Mouse (Mus musculus) forebrain, embryonic 14.5 days (tissue): Measurements from ENCODE around the gene Plekhg1. TPM values are rescaled to one million over a fixed set of nuclear protein-coding genes. Genes with fewer than 3 reads are reported as not detected.

ENCODE experiments used
- ATAC-seq: fragments of 200-750 bp; cut with Nextera tagmentation; 2 replicates; pipeline ENCODE4 v1.8.0; 2017; ENCODE audit warnings: mild to moderate bottlenecking, moderate library complexity
- DNase-seq: peaks from one replicate; pipeline ENCODE4 v3.0.0-alpha.2; 2015; ENCODE audit warnings: low spot score
- H3K27ac ChIP-seq: fragments of 300-500 bp; sonication (generic); 2 replicates; pipeline ENCODE4 v1.5.1; 2014; ENCODE audit warnings: low read depth, mild to moderate bottlenecking, control low read depth, low read length, moderate library complexity
- H3K27me3 ChIP-seq: fragments of 300-500 bp; sonication (generic); replicated peaks from 2 replicates; pipeline ENCODE4 v1.6.1; 2014; ENCODE audit warnings: low read length, control low read depth, mixed read lengths; ENCODE audit not compliant: control insufficient read depth, insufficient read depth
- H3K36me3 ChIP-seq: fragments of 300-500 bp; sonication (generic); 2 replicates; pipeline ENCODE4 v1.6.1; 2014; ENCODE audit warnings: low read length, control low read depth; ENCODE audit not compliant: control insufficient read depth, insufficient read depth
- H3K4me1 ChIP-seq: fragments of 300-500 bp; sonication (generic); 2 replicates; pipeline ENCODE4 v1.6.1; 2014; ENCODE audit warnings: antibody characterized with exemption, low read length, control low read depth; ENCODE audit not compliant: control insufficient read depth, insufficient read depth
- H3K4me2 ChIP-seq: fragments of 300-500 bp; sonication (generic); 2 replicates; pipeline ENCODE4 v1.6.1; 2014; ENCODE audit warnings: mild to moderate bottlenecking, control low read depth, low read length
- H3K4me3 ChIP-seq: fragments of 300-500 bp; sonication (generic); 2 replicates; pipeline ENCODE4 v1.5.1; 2014; ENCODE audit warnings: low read depth, low read length, control low read depth
- H3K9ac ChIP-seq: fragments of 300-500 bp; sonication (generic); 2 replicates; pipeline ENCODE4 v1.6.1; 2014; ENCODE audit warnings: mild to moderate bottlenecking, low read length, control low read depth, moderate library complexity
- H3K9me3 ChIP-seq: fragments of 300-500 bp; sonication (generic); replicated peaks from 2 replicates; pipeline ENCODE4 v1.6.1; 2016; ENCODE audit warnings: low read length, control low read depth, mixed read lengths; ENCODE audit not compliant: control insufficient read depth
- WGBS: fragments of 180-500 bp; shearing (Covaris S2); extraction: QIAGEN DNeasy Blood & Tissue Kit; methylation state at CpG from one replicate; pipeline ENCODE4 v1.1.7; 2014; 5-methylcytosine and 5-hydroxymethylcytosine counted together
- polyA plus RNA-seq: library from polyadenylated mRNA; unstranded; fragments of >200 nt; fragmentation: Nextera tagmentation; extraction: Ambion mirVana; gene quantifications from 2 replicates; pipeline ENCODE4 v1.2.1, GENCODE M21; 2014

Gene Plekhg1
- polyA plus RNA-seq, 1 experiment from 2014 or later, result 3.1 TPM

DNA sequence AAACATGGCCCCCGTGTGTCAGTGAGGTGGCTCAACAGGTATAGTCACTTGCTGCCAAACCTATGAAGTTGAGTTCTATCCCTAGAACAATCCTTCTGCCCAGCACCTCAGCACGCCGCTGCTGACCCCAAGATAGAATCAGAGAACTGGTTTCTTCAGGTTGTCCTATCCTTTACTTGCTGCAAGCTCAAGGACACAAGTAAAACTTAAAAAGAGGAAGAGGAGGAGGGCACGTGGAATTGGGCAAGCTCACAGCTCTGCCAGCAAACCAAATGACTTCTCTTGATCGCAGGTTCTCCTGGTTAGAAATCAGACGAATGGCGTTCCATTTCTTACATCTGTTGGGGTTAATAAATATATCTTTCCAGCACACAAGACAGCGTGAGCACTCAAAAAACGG lies 232.1 kb downstream of the Plekhg1 start:
- 0 out of 2 replicates have a peak overlapping the region, but pooled peaks have one; percentile 69 for H3K4me3 ChIP-seq
- peak overlapping the region; percentile 97; the same call in 1 of the 2 replicates for H3K4me2 ChIP-seq

DNA sequence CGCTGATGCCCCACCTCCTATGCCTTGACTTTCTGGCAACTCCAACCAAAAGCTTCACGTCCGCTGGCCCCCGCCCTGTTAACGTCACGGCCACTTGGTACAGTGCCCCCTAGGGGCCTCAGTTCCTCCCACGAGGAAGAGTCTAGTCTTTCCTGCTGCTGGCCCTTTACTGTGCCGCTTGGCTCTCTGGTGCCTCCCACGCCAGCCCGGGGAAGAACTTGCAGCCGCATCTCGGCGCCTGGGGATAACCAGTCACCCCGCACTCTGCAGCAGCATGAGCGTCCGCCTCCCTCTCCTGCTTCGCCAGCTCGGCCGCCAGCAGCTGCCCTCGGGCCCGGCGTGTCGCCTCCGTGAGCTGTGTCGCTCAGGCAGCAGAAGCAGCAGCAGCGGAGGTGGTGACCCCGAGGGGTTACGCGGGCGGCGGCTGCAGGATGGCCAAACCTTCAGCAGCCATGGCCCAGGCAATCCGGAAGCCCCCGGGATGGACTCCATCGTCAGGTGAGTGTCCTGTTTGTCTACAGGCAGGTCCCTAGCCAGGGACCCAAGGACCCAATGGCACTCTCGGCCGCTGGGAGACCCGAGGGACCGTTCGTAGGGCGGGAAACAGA lies 232.9 kb downstream of the Plekhg1 start, which contains the start of gene Mthfd1l:
TSS of gene Mthfd1l (plus strand) at position 138 of the 608 bp plus-strand sequence.
- H3K4me2 ChIP-seq, result peak within 1 kb of the TSS; percentile 97
- H3K27ac ChIP-seq, result peak within 1 kb of the TSS; percentile 80
- H3K27me3 ChIP-seq, result no peaks in the 10 kb centered on the region
- 0% methylated on average over 40 of the region's 40 CpGs for WGBS
- peak within 1 kb of the TSS; percentile 77 for H3K9ac ChIP-seq
- H3K36me3 ChIP-seq, result no peaks in the 10 kb centered on the region
- H3K9me3 ChIP-seq, result no peaks in the 10 kb centered on the region
- DNase-seq (peak; percentile 83), ATAC-seq (peak; percentile 87)
- H3K4me3 ChIP-seq, result peak within 1 kb of the TSS; percentile 69
- no peaks in the 10 kb centered on the region for H3K4me1 ChIP-seq

More for the DNA sequence above, 232.1 kb downstream of the Plekhg1 start:
- H3K27ac ChIP-seq, result no peak overlapping the region
- WGBS, result 93% methylated on average over 9 of the region's 9 CpGs
- no peaks in the 10 kb centered on the region for H3K27me3 ChIP-seq
- H3K9me3 ChIP-seq, result no peaks in the 10 kb centered on the region
- H3K4me1 ChIP-seq, result no peaks in the 10 kb centered on the region
- DNase-seq (no peak), ATAC-seq (no peak)
- no peaks in the 10 kb centered on the region for H3K36me3 ChIP-seq
- H3K9ac ChIP-seq, result no peak overlapping the region

DNA sequence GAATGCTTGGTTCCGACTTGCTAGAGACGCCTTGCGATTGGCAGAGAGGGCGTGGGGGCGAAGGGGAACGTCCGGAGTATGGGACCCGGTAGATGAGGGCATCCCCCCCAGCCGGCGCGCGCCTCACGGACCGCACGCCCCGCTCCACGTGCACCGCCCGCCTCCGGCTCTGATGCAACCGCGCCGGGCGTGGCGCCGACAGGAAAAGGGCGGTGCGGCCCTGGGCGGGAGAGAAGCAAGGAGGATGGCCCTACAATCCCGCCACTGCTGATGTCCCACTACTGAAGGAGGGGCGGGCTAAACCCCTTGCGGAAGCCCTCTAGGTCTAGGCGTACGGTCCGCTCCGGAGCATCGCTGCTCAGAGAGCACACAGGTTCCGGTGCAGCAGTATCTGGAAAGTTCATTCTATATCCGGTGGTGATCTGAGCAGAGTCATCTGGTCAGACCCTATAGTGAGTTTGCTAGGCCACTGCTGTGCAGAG lies 233.5 kb downstream of the Plekhg1 start:
- ATAC-seq (peak; percentile 93), DNase-seq (peak; percentile 78)
- Histone ChIP-seq H3K27me3 (no peaks in the 10 kb centered on the region), H3K27ac (peak overlapping the region; percentile 80), H3K9me3 (no peaks in the 10 kb centered on the region), H3K9ac (peak overlapping the region; percentile 77), H3K36me3 (no peaks in the 10 kb centered on the region), H3K4me1 (no peaks in the 10 kb centered on the region), H3K4me2 (peak overlapping the region; percentile 97), H3K4me3 (peak overlapping the region; percentile 69)
- WGBS, result under 1% methylated on average over 39 of the region's 39 CpGs

DNA sequence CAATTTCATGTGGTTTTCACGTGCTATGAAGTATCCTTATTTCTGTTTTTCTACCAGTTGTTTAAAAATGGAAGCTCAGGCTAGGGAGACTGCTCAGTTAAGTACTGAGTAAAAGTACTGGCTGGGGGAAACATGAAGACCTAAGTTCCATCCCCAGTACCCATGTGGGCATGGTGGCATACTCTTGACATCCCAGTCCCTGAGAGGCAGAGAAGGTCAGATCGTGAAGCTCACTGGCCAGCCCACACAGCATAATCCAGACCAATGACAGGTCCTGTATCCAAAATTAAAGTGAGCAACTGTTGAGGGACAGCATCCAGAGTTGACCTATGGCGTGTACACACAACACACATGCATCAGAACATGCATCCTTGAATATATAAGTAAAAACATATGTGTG lies 234.2 kb downstream of the Plekhg1 start:
- Histone ChIP-seq H3K4me2 (peak overlapping the region; percentile 12; the same call in 1 of the 2 replicates), H3K27ac (no peak overlapping the region), H3K27me3 (no peaks in the 10 kb centered on the region), H3K4me3 (no peak overlapping the region), H3K4me1 (no peaks in the 10 kb centered on the region), H3K9ac (no peak overlapping the region), H3K9me3 (no peaks in the 10 kb centered on the region), H3K36me3 (no peaks in the 10 kb centered on the region)
- 75% methylated on average over 3 of the region's 3 CpGs for WGBS
- DNase-seq (no peak), ATAC-seq (no peak)

DNA sequence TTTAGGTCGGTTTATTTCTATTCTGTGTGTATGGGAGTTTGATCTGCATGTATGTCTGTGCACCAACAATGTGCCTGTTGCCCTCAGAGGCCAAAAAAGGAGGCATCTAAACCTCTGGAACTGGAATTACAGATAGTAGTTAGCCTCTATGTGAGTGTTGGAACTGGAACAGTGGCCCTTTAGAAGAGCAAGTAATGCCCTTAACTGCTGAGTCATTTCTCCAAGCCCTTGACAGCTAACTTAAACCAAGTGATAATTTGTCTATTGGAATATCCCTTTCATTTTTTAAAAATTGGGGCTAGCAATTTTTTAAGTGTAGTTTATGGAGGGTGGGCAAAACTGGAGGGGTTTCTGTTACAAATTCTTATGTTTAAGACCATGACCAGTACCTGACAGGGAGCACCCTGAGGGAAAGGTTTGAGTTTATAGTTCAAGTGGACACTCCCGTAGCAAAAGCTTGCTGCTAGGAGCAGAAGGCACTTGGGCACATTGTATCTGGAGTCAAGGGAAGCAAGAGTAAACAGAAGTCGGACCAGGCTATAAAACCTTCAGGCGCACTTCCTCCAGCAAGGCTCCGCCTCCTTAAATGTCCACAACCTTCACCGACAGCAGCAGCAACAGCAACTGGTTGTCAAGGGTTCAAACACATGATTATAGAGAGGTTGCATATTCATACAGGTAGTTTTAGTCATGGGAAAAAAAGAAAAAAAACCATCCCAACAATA lies 235.9 kb downstream of the Plekhg1 start:
- no peak overlapping the region for H3K27ac ChIP-seq
- H3K4me1 ChIP-seq, result no peaks in the 10 kb centered on the region
- no peaks in the 10 kb centered on the region for H3K27me3 ChIP-seq
- no peak overlapping the region for H3K4me2 ChIP-seq
- no peak overlapping the region for H3K4me3 ChIP-seq
- DNase-seq, result no peak
- WGBS, result 84% methylated on average over 6 of the region's 6 CpGs
- no peak overlapping the region for H3K9ac ChIP-seq
- H3K9me3 ChIP-seq, result no peaks in the 10 kb centered on the region
- H3K36me3 ChIP-seq, result no peaks in the 10 kb centered on the region
- ATAC-seq, result no peak

DNA sequence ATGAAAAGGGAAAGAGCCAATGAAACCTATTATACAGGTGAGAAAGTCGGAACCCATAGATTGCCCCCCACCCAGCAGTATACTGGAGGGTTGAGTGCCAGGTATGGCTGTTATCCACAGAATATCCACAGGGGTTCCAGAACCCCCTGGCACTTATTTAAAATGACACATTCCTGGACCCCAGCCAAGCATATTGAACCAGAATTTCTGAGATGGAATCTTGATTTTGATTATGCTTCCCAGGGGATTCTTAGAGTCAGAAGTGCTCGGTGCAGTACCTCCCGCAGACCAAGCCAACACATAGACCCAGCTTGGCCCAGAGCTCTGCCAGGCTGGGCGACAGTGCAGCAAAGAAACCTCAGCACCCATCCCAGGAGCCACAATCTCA lies 236.5 kb downstream of the Plekhg1 start:
- Histone ChIP-seq H3K9ac (no peak overlapping the region), H3K27ac (no peak overlapping the region), H3K4me1 (no peaks in the 10 kb centered on the region), H3K4me3 (no peak overlapping the region), H3K4me2 (no peak overlapping the region), H3K36me3 (no peaks in the 10 kb centered on the region), H3K27me3 (no peaks in the 10 kb centered on the region), H3K9me3 (no peaks in the 10 kb centered on the region)
- DNase-seq (no peak), ATAC-seq (no peak)
- 88% methylated on average over 4 of the region's 4 CpGs for WGBS

DNA sequence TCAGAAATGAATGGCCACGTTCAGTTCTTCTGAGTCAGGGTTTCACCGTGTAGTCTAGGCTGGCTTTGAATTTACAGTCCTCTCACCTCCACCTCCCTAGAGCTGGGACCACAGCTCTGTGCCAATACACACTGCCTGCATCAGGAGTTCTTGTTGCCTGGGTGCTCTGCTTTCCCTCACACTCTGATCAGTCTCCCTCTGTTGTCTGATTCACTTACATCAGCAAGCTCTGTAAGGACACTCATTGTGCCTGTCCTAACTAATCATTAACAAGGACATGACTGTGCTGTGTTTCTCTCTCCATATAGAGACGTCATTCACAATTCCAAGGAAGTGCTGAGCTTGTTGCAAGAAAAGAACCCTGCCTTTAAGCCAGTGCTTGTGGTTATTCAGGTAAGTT lies 238.2 kb downstream of the Plekhg1 start:
- Histone ChIP-seq H3K4me2 (no peak overlapping the region), H3K9ac (no peak overlapping the region), H3K27ac (no peak overlapping the region), H3K4me1 (no peaks in the 10 kb centered on the region), H3K27me3 (no peaks in the 10 kb centered on the region), H3K36me3 (no peaks in the 10 kb centered on the region), H3K4me3 (no peak overlapping the region), H3K9me3 (no peaks in the 10 kb centered on the region)
- ATAC-seq, result no peak
- no peak for DNase-seq
- WGBS, result 85% methylated on average over 3 of the region's 3 CpGs

DNA sequence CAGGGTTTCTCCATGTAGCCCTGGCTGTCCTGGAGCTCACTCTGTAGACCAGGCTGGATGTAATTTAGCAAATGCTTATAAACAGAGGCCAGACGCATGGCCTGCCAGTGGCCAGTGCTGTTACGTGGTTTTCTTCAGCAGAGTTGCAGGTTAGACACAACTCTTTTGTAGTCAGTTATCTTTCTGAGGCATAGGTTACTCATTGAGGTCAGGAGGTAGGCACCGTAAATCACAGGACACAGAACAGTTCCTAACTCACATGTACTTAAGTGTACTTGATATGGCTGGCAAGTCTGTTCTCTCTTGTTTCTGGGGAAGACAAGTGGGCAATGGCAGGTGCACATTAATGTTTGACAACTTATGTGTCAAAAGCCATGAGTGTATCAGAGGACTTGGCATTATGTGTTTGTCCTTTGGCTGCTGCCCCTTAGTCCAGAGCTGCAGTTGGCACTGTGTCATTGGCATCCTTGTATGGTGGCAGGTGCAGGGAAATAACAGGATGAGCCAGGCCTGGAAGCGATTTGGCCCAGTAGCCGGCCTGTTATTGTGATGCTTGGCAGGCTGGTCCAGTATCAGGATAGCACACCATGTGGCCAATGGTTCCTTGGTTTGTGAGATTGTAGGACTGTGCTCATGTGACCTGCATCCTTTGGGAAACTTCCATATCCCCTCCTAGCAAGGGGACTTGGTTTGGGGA lies 238.8 kb downstream of the Plekhg1 start:
- no peak overlapping the region for H3K9ac ChIP-seq
- H3K9me3 ChIP-seq, result no peaks in the 10 kb centered on the region
- no peak overlapping the region for H3K27ac ChIP-seq
- ATAC-seq, result no peak
- WGBS, result 94% methylated on average over 5 of the region's 5 CpGs
- no peak overlapping the region for H3K4me3 ChIP-seq
- no peak for DNase-seq
- no peak overlapping the region for H3K4me2 ChIP-seq
- no peaks in the 10 kb centered on the region for H3K27me3 ChIP-seq
- H3K4me1 ChIP-seq, result no peaks in the 10 kb centered on the region
- no peaks in the 10 kb centered on the region for H3K36me3 ChIP-seq
